Mouse (Mus musculus) limb, embryonic 14.5 days (tissue): ENCODE data around the gene Sptb. TPM values are rescaled to one million over a fixed set of nuclear protein-coding genes. Genes with fewer than 3 reads are reported as not detected.

Experiments used
- ATAC-seq: fragments of 200-750 bp; cut with Nextera tagmentation; 2 replicates; pipeline ENCODE4 v1.8.0; 2017; ENCODE audit warnings: low read depth, moderate number of reproducible peaks, moderate TSS enrichment; ENCODE audit not compliant: low FRiP score
- DNase-seq: peaks from one replicate; pipeline ENCODE4 v3.0.0-alpha.2; 2015; ENCODE audit warnings: low spot score
- H3K27ac ChIP-seq: fragments of 300-500 bp; sonication (generic); replicated peaks from 2 replicates; pipeline ENCODE4 v1.5.1; 2014; ENCODE audit warnings: low read depth, mild to moderate bottlenecking, low read length, moderate library complexity, mixed read lengths
- H3K27me3 ChIP-seq: fragments of 300-500 bp; sonication (generic); 2 replicates; pipeline ENCODE4 v1.6.1; 2014; ENCODE audit warnings: low read length, mixed read lengths; ENCODE audit not compliant: control insufficient read depth, insufficient read depth
- H3K36me3 ChIP-seq: fragments of 300-500 bp; sonication (generic); 2 replicates; pipeline ENCODE4 v1.6.1; 2014; ENCODE audit warnings: mild to moderate bottlenecking, low read length, moderate library complexity, mixed read lengths; ENCODE audit not compliant: control insufficient read depth, insufficient read depth
- H3K4me1 ChIP-seq: fragments of 300-500 bp; sonication (generic); 2 replicates; pipeline ENCODE4 v1.6.1; 2014; ENCODE audit warnings: antibody characterized with exemption, low read length, mixed read lengths; ENCODE audit not compliant: control insufficient read depth, insufficient read depth
- H3K4me2 ChIP-seq: fragments of 300-500 bp; sonication (generic); replicated peaks from 2 replicates; pipeline ENCODE4 v1.6.1; 2014; ENCODE audit warnings: low read depth, mild to moderate bottlenecking, low read length, moderate library complexity; ENCODE audit not compliant: severe bottlenecking
- H3K4me3 ChIP-seq: fragments of 300-500 bp; sonication (generic); replicated peaks from 2 replicates; pipeline ENCODE4 v1.5.1; 2014; ENCODE audit warnings: low read length
- H3K9ac ChIP-seq: fragments of 300-500 bp; sonication (generic); 2 replicates; pipeline ENCODE4 v1.6.1; 2014; ENCODE audit warnings: mild to moderate bottlenecking, low read depth, low read length, moderate library complexity; ENCODE audit not compliant: severe bottlenecking
- H3K9me3 ChIP-seq: fragments of 300-500 bp; sonication (generic); 2 replicates; pipeline ENCODE4 v1.6.1; 2016; ENCODE audit warnings: low read length; ENCODE audit not compliant: control insufficient read depth
- POLR2A ChIP-seq: fragments of 200-500 bp; IDR thresholded peaks from 2 replicates; pipeline ENCODE4 v1.8.0; 2012; ENCODE audit warnings: inconsistent platforms, mild to moderate bottlenecking, moderate library complexity, borderline replicate concordance; ENCODE audit not compliant: insufficient read depth, insufficient read length; ENCODE audit errors: extremely low read depth
- WGBS: fragments of 180-500 bp; shearing (Covaris S2); extraction: QIAGEN DNeasy Blood & Tissue Kit; methylation state at CpG from one replicate; pipeline ENCODE4 v1.1.7; 2014; 5-methylcytosine and 5-hydroxymethylcytosine counted together
- polyA plus RNA-seq, 2 experiments: library from polyadenylated mRNA; depleted of rRNA in 1 of 2; stranded (reverse) in 1 of 2; unstranded in 1 of 2; fragments of >200 nt; fragmentation: Nextera tagmentation in 1 of 2; extraction: Ambion mirVana in 1 of 2; gene quantifications; 2 replicates each; pipeline versions ENCODE4 v1.2.1 to v1.2.3; 2012 to 2014

The Sptb gene
- polyA plus RNA-seq, 2 experiments: 1.3 to 1.5 TPM

DNA sequence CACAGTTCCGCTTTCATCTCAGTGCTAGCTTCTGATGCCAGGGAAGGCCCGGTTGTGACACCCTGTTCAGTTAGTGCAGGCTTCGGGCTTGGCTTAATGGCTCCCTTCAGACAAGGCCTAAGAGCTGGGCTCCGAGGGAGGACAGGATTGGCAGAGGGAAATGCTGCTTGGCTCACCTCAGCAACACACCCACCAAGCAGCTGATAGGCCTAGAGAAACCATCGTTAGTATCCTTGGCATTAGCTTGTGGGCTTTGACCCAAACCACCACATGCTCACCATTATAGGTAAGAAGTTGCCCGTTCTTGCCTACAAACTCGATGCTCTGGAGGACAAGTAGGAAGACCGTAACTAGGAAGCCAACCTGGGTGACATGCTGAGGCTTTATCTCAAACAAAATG, 38.3 kb downstream of the Sptb start:
- DNase-seq: no peak

DNA sequence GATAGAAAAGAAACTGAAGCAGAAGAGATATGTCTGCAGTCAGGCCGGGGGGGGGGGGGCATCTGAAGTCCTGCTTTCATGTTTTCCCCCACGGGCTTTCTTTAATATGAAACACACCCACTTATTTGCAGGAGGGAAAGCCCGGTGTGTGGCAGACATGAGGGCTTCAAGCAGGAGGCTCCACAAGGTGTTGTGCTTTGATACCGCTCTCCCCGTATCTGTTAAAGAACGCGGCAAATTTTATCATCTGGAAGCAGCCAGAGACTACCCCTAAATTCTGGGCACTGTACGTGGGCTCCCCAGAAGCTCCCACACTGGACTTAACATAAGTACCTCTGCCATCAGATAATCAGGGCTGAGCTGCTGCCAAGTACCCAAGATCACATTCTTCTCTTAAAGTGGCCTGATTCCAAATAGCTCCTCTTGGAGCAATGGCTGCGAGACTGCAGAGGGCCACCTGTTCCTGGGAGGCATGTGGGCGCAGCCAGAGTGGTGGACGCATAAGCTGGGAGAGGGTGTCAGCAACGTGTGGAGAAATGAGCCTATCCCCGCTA, 39.7 kb downstream of the Sptb start:
- no peak overlapping the region for H3K4me3 ChIP-seq
- no peak overlapping the region for H3K9ac ChIP-seq
- ATAC-seq (no peak), DNase-seq (no peak)
- no peaks in the 10 kb centered on the region for H3K9me3 ChIP-seq
- H3K4me1 ChIP-seq: peaks cover 7% of the 10 kb centered on the region; the same call in 1 of the 2 replicates
- no peak overlapping the region for H3K4me2 ChIP-seq
- no peak for TF ChIP-seq POLR2A
- 38% methylated on average over 13 of the region's 13 CpGs for WGBS
- no peaks in the 10 kb centered on the region for H3K36me3 ChIP-seq
- no peak overlapping the region for H3K27ac ChIP-seq
- no peaks in the 10 kb centered on the region for H3K27me3 ChIP-seq

More for the DNA sequence above, 38.3 kb downstream of the Sptb start:
- H3K4me1 ChIP-seq: peaks cover 7% of the 10 kb centered on the region; the same call in 1 of the 2 replicates
- no peaks in the 10 kb centered on the region for H3K9me3 ChIP-seq
- 68% methylated on average over 8 of the region's 8 CpGs for WGBS
- no peak for TF ChIP-seq POLR2A
- H3K9ac ChIP-seq: no peak overlapping the region
- H3K4me2 ChIP-seq: no peak overlapping the region
- H3K36me3 ChIP-seq: no peaks in the 10 kb centered on the region
- no peak overlapping the region for H3K4me3 ChIP-seq
- ATAC-seq: no peak
- no peak overlapping the region for H3K27ac ChIP-seq
- no peaks in the 10 kb centered on the region for H3K27me3 ChIP-seq

GRCm38 (mm10) chr12:76669956-76670530, 40.3 kb downstream of the Sptb start:
- no peaks in the 10 kb centered on the region for H3K27me3 ChIP-seq
- DNase-seq (no peak), ATAC-seq (no peak)
- WGBS: 14% methylated on average over 5 of the region's 5 CpGs
- H3K4me3 ChIP-seq: no peak overlapping the region
- no peak overlapping the region for H3K27ac ChIP-seq
- no peaks in the 10 kb centered on the region for H3K9me3 ChIP-seq
- TF ChIP-seq POLR2A: no peak
- H3K36me3 ChIP-seq: no peaks in the 10 kb centered on the region
- H3K4me2 ChIP-seq: no peak overlapping the region
- H3K4me1 ChIP-seq: peaks cover 7% of the 10 kb centered on the region; the same call in 1 of the 2 replicates
- no peak overlapping the region for H3K9ac ChIP-seq

GRCm38 (mm10) chr12:76668654-76669419, 41.5 kb downstream of the Sptb start:
- WGBS: 64% methylated on average over 7 of the region's 7 CpGs
- no peak for ATAC-seq

GRCm38 (mm10) chr12:76651788-76652345, 58.5 kb downstream of the Sptb start:
- ATAC-seq: no peak
- Histone ChIP-seq H3K4me2 (no peak overlapping the region), H3K27ac (no peak overlapping the region), H3K36me3 (no peaks in the 10 kb centered on the region), H3K4me1 (no peaks in the 10 kb centered on the region), H3K9me3 (no peaks in the 10 kb centered on the region), H3K27me3 (no peaks in the 10 kb centered on the region), H3K4me3 (no peak overlapping the region), H3K9ac (no peak overlapping the region)
- 53% methylated on average over 6 of the region's 6 CpGs for WGBS
- DNase-seq: no peak
- no peak for TF ChIP-seq POLR2A

More at GRCm38 (mm10) chr12:76668654-76669419, 41.5 kb downstream of the Sptb start:
- no peak overlapping the region for H3K27ac ChIP-seq
- H3K4me2 ChIP-seq: no peak overlapping the region
- TF ChIP-seq POLR2A: no peak
- peaks cover 7% of the 10 kb centered on the region; the same call in 1 of the 2 replicates for H3K4me1 ChIP-seq
- DNase-seq: no peak
- H3K4me3 ChIP-seq: no peak overlapping the region
- H3K36me3 ChIP-seq: no peaks in the 10 kb centered on the region
- no peaks in the 10 kb centered on the region for H3K27me3 ChIP-seq
- no peak overlapping the region for H3K9ac ChIP-seq
- H3K9me3 ChIP-seq: no peaks in the 10 kb centered on the region
